Mouse (Mus musculus) midbrain, embryonic 15.5 days (tissue): ENCODE measurements at regions not wholly inside any gene's neighbourhood (a gene's known extent, or its start where the extent isn't known, plus 50 kb on each side); places are given as distances from the start of the nearest gene placed in this dataset.

Experiments
- ATAC-seq: fragments of 200-750 bp; cut with Nextera tagmentation; replicated peaks from 2 replicates; pipeline ENCODE4 v1.8.0; 2017; ENCODE audit warnings: moderate TSS enrichment
- H3K27ac ChIP-seq: fragments of 300-500 bp; sonication (generic); 2 replicates; pipeline ENCODE4 v1.5.1; 2015; ENCODE audit warnings: mild to moderate bottlenecking, inconsistent platforms
- H3K27me3 ChIP-seq: fragments of 300-500 bp; sonication (generic); replicated peaks from 2 replicates; pipeline ENCODE4 v1.6.1; 2015; ENCODE audit warnings: inconsistent platforms
- H3K36me3 ChIP-seq: fragments of 300-500 bp; sonication (generic); replicated peaks from 2 replicates; pipeline ENCODE4 v1.6.1; 2015; ENCODE audit warnings: inconsistent platforms
- H3K4me1 ChIP-seq: fragments of 300-500 bp; sonication (generic); 2 replicates; pipeline ENCODE4 v1.6.1; 2015; ENCODE audit warnings: inconsistent platforms
- H3K4me2 ChIP-seq: fragments of 300-500 bp; sonication (generic); 2 replicates; pipeline ENCODE4 v1.6.1; 2015; ENCODE audit warnings: inconsistent platforms, mild to moderate bottlenecking, moderate library complexity
- H3K4me3 ChIP-seq: fragments of 300-500 bp; sonication (generic); 2 replicates; pipeline ENCODE4 v1.5.1; 2015; ENCODE audit warnings: mild to moderate bottlenecking, inconsistent platforms
- H3K9ac ChIP-seq: fragments of 300-500 bp; sonication (generic); 2 replicates; pipeline ENCODE4 v1.6.1; 2015; ENCODE audit warnings: mild to moderate bottlenecking, inconsistent platforms
- H3K9me3 ChIP-seq: fragments of 300-500 bp; sonication (generic); 2 replicates; pipeline ENCODE4 v1.6.1; 2016; ENCODE audit warnings: inconsistent platforms
- WGBS: fragments of 180-500 bp; shearing (Covaris S2); methylation state at CpG from one replicate; pipeline ENCODE4 v1.1.7; 2015; ENCODE audit warnings: mixed read lengths; 5-methylcytosine and 5-hydroxymethylcytosine counted together

DNA sequence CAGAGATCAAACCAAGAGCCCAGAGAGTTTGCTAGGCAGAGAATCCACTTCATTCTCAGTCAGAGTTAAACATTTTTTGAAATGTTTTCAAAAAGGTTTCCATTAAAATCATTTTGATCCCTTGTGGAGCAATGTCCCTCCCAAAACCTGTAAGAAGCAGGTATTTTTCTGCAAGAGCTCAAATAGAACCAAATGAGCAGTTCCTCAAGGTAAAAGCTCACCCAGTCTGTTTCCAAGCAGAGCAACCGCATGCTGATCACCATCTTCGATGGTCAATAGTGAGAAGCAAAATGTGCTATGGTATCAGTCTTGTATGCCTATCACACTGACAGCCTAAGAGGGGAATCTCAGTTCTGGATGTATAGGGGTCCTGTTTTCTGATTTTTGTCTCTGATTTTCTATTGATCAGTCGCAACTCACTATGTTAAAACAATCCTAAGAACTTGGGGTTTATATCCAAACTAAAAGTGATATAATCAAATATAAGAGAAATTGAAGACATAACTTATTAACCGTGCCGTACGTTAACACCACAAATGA, 432.3 kb upstream of the Ccnh start:
- Histone ChIP-seq H3K4me3 (no peak overlapping the region), H3K27ac (no peak overlapping the region), H3K27me3 (no peaks in the 10 kb centered on the region), H3K4me2 (no peak overlapping the region), H3K9ac (no peak overlapping the region), H3K36me3 (no peaks in the 10 kb centered on the region), H3K4me1 (peaks cover 8% of the 10 kb centered on the region), H3K9me3 (no peaks in the 10 kb centered on the region)
- 76% methylated on average over 6 of the region's 6 CpGs for WGBS
- no peak for ATAC-seq

DNA sequence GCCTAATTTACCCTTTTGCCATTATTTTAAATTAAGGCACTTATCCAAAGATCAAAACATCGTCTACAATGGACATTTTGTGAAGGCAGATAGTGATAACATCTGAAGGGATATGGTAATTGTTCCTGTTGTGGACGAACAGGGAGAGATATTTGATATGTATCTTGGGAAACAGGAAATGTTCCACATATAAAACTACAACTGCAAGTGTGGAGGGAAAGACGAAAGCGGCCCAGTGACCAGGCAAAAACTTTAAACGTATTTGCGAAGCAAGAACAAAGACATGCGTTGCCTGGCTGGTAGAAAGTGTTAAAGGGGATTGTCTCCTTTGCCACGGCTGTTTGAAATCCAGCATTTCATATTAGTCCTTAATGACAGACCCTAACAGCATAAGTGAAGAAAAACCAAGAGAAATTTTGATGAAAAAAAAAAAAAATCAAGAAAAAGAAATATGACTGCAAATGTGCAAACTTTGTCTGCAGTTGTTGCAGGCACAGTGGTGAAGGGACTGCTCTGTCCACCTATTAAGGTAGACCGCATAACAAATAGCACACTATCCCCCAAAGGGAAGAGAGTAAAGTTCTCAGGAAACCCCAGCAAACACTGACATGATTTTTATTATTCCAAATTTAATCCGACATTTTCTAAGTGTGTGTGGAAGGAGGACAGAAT, 431.2 kb upstream of the Ccnh start:
- H3K27ac ChIP-seq: peak overlapping the region; percentile 69
- no peaks in the 10 kb centered on the region for H3K9me3 ChIP-seq
- H3K4me3 ChIP-seq: peak overlapping the region; percentile 12; the same call in 1 of the 2 replicates
- 15% methylated on average over 10 of the region's 10 CpGs for WGBS
- ATAC-seq: peak; percentile 84
- H3K36me3 ChIP-seq: no peaks in the 10 kb centered on the region
- peak overlapping the region; percentile 29 for H3K4me2 ChIP-seq
- no peak overlapping the region for H3K9ac ChIP-seq
- H3K4me1 ChIP-seq: peaks cover 8% of the 10 kb centered on the region
- H3K27me3 ChIP-seq: no peaks in the 10 kb centered on the region

DNA sequence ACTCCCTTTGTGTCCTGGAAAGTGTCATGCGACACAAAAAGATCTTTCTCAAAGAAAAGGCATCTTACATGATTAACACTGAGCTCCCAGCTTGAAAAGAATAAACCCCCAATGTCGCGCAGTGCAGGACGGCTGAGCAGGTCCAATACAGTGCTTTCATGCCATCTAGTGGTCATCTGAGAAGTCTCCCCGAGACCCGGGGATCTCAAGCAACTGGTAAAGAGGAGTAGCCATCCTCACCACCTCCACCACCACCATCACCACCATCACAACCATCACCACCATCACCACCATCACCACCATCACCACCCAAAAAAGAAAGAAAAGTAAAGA, 430.7 kb upstream of the Ccnh start:
- Histone ChIP-seq H3K4me3 (peak overlapping the region; percentile 12; the same call in 1 of the 2 replicates), H3K36me3 (no peaks in the 10 kb centered on the region), H3K27me3 (no peaks in the 10 kb centered on the region), H3K27ac (peak overlapping the region; percentile 69), H3K4me1 (peaks cover 8% of the 10 kb centered on the region), H3K9ac (no peak overlapping the region), H3K4me2 (peak overlapping the region; percentile 29), H3K9me3 (no peaks in the 10 kb centered on the region)
- peak; percentile 99 for ATAC-seq
- 0% methylated on average over 6 of the region's 6 CpGs for WGBS

DNA sequence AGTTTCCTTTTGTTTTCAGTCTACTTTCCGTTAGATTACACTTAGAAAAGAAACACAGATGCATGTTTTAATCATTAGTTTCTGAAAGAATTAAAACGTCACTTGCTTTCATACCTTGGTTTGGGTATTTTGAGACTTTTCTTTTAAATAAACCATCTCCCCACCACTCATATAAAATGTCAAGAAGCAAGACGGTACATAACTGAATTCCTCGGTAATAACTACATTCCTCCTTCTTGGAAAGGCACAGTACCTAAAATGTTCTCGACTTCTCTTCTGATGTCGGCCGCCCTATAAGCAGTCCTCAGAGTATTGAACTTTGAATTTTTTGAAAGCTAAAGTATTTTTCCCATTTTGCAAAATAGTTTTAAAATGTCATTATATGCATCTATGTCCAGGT, 430.1 kb upstream of the Ccnh start:
- no peaks in the 10 kb centered on the region for H3K27me3 ChIP-seq
- no peak overlapping the region for H3K9ac ChIP-seq
- WGBS: 68% methylated on average over 7 of the region's 7 CpGs
- peaks cover 8% of the 10 kb centered on the region for H3K4me1 ChIP-seq
- H3K27ac ChIP-seq: no peak overlapping the region
- no peak overlapping the region for H3K4me2 ChIP-seq
- H3K4me3 ChIP-seq: no peak overlapping the region
- no peak for ATAC-seq
- H3K9me3 ChIP-seq: no peaks in the 10 kb centered on the region
- H3K36me3 ChIP-seq: no peaks in the 10 kb centered on the region

DNA sequence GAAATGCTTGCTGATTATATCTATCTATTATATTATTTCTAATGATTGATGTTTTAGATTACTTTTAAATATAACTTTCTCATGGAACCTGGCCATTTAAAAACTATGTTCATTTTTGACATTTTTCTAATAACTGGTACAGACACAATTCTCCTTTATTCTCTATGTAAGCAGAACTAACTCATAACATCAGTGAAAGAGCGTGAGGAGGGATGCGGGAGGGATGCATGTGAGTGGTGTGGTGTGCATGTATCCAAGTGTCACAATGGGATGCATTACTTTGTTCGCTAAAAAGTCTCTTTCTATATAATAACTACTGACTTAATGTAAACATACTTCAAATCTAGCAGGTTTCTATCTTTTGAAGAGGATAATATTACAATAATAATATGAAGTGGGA, 428.7 kb upstream of the Ccnh start:
- WGBS: 48% methylated on average over 3 of the region's 3 CpGs
- no peak overlapping the region for H3K27ac ChIP-seq

DNA sequence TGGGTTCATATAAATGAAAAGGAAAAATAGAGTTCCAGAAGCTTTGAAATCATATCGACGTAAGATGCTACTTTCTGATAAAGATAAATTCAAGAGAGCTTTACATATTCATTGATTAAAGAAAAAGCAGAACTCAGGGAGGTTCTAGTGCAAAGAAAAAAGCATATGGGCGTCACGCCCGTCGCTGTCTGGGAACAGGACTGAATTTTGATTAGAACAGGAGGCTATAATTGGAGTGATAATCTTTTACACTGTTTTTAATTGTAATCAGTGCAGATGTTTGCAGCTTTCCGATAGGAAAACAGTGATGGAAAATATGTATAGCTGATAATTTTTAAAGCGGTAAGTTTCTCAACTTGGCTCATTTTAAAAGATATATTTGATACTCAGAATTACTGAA, 428.2 kb upstream of the Ccnh start:
- Histone ChIP-seq H3K4me3 (no peak overlapping the region), H3K9ac (no peak overlapping the region), H3K36me3 (no peaks in the 10 kb centered on the region), H3K27ac (no peak overlapping the region), H3K9me3 (no peaks in the 10 kb centered on the region), H3K27me3 (no peaks in the 10 kb centered on the region), H3K4me2 (no peak overlapping the region), H3K4me1 (peaks cover 8% of the 10 kb centered on the region)
- 35% methylated on average over 8 of the region's 8 CpGs for WGBS
- ATAC-seq: no peak

More for the DNA sequence above, 428.7 kb upstream of the Ccnh start:
- Histone ChIP-seq H3K36me3 (no peaks in the 10 kb centered on the region), H3K4me3 (no peak overlapping the region), H3K9me3 (no peaks in the 10 kb centered on the region), H3K9ac (no peak overlapping the region), H3K4me1 (peaks cover 8% of the 10 kb centered on the region), H3K4me2 (no peak overlapping the region), H3K27me3 (no peaks in the 10 kb centered on the region)
- no peak for ATAC-seq

DNA sequence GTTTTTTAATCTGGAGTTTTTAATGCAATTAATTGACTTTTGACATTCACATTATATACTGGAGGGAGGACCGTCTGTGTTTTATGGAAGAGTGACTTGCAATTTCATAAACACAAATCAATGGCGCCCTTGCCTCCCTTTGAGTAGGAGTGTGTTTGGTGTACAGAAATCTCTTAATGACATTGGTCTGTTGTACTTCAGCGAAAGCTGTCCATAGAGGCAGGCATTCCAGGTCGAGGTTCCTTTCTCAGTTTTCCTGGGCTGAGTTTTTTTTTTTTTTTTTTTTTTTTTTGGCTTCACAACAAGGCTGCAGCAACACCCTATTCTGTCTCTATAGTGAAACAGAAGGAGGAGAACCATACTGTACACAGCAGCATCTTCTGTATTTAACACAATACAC, 427.4 kb upstream of the Ccnh start:
- no peak overlapping the region for H3K27ac ChIP-seq
- no peaks in the 10 kb centered on the region for H3K27me3 ChIP-seq
- 61% methylated on average over 4 of the region's 4 CpGs for WGBS

DNA sequence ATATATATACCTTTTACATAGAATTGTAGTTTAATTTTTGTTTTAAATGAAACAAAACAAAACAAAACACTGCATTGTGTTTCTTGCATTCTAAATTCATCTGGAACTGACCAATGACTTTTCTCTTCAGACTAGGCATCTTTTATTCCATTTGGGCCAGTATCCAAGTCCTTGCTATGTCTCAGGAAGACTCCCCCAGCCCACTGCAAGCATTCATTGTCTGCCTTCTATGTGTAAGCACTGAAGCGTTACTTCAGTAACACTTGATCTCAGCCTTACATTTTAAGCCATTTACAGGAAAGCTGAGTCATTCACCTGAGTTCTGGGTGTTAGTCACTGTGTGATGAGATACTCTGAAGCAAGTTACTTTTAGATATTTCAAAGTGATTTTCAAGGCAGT, 425.3 kb upstream of the Ccnh start:
- Histone ChIP-seq H3K4me1 (no peaks in the 10 kb centered on the region), H3K36me3 (no peaks in the 10 kb centered on the region), H3K4me2 (no peak overlapping the region), H3K27me3 (no peaks in the 10 kb centered on the region), H3K9ac (no peak overlapping the region), H3K27ac (no peak overlapping the region), H3K9me3 (no peaks in the 10 kb centered on the region), H3K4me3 (no peak overlapping the region)
- no peak for ATAC-seq
- WGBS: 59% methylated on average over 1 of the region's 1 CpGs

More for the DNA sequence above, 427.4 kb upstream of the Ccnh start:
- no peak for ATAC-seq
- Histone ChIP-seq H3K9me3 (no peaks in the 10 kb centered on the region), H3K36me3 (no peaks in the 10 kb centered on the region), H3K9ac (no peak overlapping the region), H3K4me3 (no peak overlapping the region), H3K4me2 (no peak overlapping the region), H3K4me1 (peaks cover 8% of the 10 kb centered on the region)

DNA sequence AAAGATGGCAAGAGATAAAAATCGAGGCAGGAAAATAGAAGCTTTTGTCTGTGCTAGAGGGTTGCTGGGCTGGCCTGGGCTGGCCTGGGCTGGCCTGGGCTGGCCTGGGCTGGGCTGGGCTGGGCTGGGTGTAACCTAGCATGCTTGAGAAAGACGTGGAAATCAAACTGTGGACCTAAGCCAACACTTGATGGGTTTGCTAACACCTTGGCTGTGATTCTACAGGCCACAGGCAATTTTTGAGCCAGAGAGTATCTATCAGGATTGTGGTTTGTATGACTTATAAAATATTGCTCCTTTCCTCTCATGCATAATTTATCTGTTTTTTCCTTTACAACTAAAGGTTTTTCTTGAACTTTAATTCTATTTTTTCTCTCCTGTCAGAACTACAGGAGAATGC, 417.3 kb upstream of the Ccnh start:
- Histone ChIP-seq H3K36me3 (no peaks in the 10 kb centered on the region), H3K4me2 (no peak overlapping the region), H3K9me3 (no peaks in the 10 kb centered on the region), H3K4me3 (no peak overlapping the region), H3K4me1 (no peaks in the 10 kb centered on the region), H3K27me3 (no peaks in the 10 kb centered on the region), H3K27ac (no peak overlapping the region), H3K9ac (no peak overlapping the region)
- ATAC-seq: no peak
- WGBS: 56% methylated on average over 2 of the region's 2 CpGs

DNA sequence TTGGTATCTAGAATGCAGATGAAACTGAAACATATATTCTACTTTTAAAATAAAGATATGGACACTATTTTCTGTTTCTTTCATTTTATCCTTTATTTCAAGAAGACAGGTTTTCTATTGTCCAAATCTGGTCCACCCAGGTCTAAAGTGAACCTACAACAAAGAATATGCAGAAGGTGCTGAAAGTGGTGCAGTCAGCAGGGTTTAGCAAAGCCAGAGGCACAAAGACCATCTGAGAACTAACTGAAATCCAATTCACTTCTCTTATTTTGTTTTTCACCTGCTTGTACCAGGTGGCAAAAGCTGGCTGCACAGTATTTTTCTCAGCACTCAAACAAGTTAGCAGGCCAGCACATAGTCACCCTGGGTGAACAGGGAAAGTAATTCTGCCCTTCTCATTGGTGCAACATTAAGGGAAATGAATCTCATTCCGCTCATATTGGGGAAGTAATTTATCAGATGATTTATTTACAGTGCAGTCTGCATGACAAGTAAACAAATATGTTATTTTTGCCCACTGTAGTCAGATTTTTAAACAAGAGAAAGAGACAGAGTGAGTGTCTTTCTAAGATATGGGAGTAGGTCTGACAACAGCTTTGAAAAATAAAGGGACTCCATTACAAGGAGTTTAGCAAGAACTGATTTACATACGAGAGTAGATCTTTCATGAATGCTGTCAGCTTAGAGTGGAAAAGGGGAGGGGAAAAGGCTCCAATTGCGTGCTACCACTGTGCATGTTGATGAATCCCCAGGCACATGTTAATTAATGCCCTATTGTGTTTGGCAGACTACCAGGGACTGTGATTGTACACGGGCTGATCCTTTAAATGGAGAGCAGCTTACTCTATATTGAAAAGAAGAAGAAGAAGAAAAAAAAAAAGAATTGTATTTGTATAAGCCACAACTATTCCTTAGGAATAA, 405.9 kb upstream of the Ccnh start:
- peak; percentile 95 for ATAC-seq
- Histone ChIP-seq H3K4me2 (no peak overlapping the region), H3K27ac (peak overlapping the region; percentile 74), H3K9me3 (no peaks in the 10 kb centered on the region), H3K9ac (no peak overlapping the region), H3K27me3 (no peaks in the 10 kb centered on the region), H3K4me1 (peaks cover 11% of the 10 kb centered on the region), H3K36me3 (no peaks in the 10 kb centered on the region), H3K4me3 (no peak overlapping the region)
- WGBS: 10% methylated on average over 4 of the region's 4 CpGs

DNA sequence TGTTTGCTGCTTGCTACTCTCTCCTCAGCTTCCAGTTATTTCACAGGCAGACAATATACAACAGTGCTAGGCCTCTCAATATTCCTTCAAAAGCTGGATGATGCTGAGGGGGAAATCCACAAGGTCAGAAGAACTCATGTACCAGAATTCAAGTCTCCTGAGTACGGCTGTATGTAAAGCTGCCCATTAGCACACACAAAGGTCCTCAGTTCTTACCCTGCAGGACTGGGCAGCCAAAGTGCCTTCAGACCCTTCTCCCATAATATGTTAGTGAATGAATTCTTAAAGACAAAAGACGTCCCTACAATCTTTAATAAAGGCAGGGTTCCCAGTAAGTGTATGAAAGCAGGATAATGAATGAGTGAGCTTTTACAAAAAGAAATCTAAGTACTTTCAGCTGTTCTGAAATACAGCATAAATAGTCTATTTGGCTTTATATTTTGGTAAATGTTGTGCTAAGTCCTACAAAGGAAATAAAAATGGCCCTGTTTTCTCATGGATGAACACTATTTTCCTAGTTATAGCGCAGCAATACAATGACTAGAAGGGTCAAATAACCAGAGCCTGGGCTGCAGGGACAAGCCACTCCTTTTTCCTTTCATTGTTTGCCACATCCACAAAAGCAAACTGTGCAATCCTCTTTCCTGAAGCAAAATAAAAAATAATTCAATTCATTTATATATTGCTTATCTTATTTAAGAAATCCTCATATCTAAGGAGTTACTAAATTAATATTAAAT, 384.8 kb upstream of the Ccnh start:
- Histone ChIP-seq H3K9me3 (no peaks in the 10 kb centered on the region), H3K36me3 (no peaks in the 10 kb centered on the region), H3K27me3 (no peaks in the 10 kb centered on the region), H3K4me2 (no peak overlapping the region), H3K9ac (no peak overlapping the region), H3K27ac (peak overlapping the region; percentile 89), H3K4me1 (peaks cover 13% of the 10 kb centered on the region), H3K4me3 (no peak overlapping the region)
- peak; percentile 64 for ATAC-seq
- 40% methylated on average over 3 of the region's 3 CpGs for WGBS

DNA sequence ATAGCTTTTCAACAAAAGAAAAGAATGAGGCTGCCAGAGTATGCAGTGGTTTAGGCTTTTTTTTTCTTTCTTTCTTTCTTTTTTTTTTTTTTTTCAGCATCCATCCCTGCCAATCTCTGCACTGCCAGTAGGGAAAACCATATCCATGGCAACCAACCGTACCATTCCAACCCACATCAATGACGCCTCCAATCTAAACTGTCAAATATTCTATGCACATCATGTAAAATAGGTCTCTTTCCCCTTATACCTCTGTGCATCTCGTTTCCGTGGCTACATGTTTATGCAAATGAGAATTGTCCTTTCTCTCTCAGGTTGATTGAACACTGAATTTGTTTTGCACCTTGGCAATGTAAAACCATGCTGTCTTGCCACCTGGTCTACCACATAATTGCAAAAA, 384.0 kb upstream of the Ccnh start:
- H3K4me3 ChIP-seq: no peak overlapping the region
- peak overlapping the region; percentile 87 for H3K27ac ChIP-seq
- H3K4me1 ChIP-seq: peaks cover 13% of the 10 kb centered on the region
- H3K4me2 ChIP-seq: no peak overlapping the region
- ATAC-seq: peak; percentile 99
- H3K9me3 ChIP-seq: no peaks in the 10 kb centered on the region
- H3K27me3 ChIP-seq: no peaks in the 10 kb centered on the region
- WGBS: 33% methylated on average over 4 of the region's 4 CpGs
- H3K9ac ChIP-seq: no peak overlapping the region
- no peaks in the 10 kb centered on the region for H3K36me3 ChIP-seq
